Mouse (Mus musculus) forebrain, embryonic 14.5 days (tissue): ENCODE results near the gene Naaladl2. TPM values are rescaled to one million over a fixed set of nuclear protein-coding genes. Genes with fewer than 3 reads are reported as not detected.
"Not testable (repeated sequence)": the region's sequence is repeated elsewhere in the genome, so short reads cannot be mapped to it uniquely, and the experiment has no call there.

Source experiments
- ATAC-seq: fragments of 200-750 bp; cut with Nextera tagmentation; 2 replicates; pipeline ENCODE4 v1.8.0; 2017; ENCODE audit warnings: mild to moderate bottlenecking, moderate library complexity
- DNase-seq: peaks from one replicate; pipeline ENCODE4 v3.0.0-alpha.2; 2015; ENCODE audit warnings: low spot score
- H3K27ac ChIP-seq: fragments of 300-500 bp; sonication (generic); 2 replicates; pipeline ENCODE4 v1.5.1; 2014; ENCODE audit warnings: low read depth, mild to moderate bottlenecking, control low read depth, low read length, moderate library complexity
- H3K27me3 ChIP-seq: fragments of 300-500 bp; sonication (generic); replicated peaks from 2 replicates; pipeline ENCODE4 v1.6.1; 2014; ENCODE audit warnings: low read length, control low read depth, mixed read lengths; ENCODE audit not compliant: control insufficient read depth, insufficient read depth
- H3K36me3 ChIP-seq: fragments of 300-500 bp; sonication (generic); 2 replicates; pipeline ENCODE4 v1.6.1; 2014; ENCODE audit warnings: low read length, control low read depth; ENCODE audit not compliant: control insufficient read depth, insufficient read depth
- H3K4me1 ChIP-seq: fragments of 300-500 bp; sonication (generic); 2 replicates; pipeline ENCODE4 v1.6.1; 2014; ENCODE audit warnings: antibody characterized with exemption, low read length, control low read depth; ENCODE audit not compliant: control insufficient read depth, insufficient read depth
- H3K4me2 ChIP-seq: fragments of 300-500 bp; sonication (generic); 2 replicates; pipeline ENCODE4 v1.6.1; 2014; ENCODE audit warnings: mild to moderate bottlenecking, control low read depth, low read length
- H3K4me3 ChIP-seq: fragments of 300-500 bp; sonication (generic); 2 replicates; pipeline ENCODE4 v1.5.1; 2014; ENCODE audit warnings: low read depth, low read length, control low read depth
- H3K9ac ChIP-seq: fragments of 300-500 bp; sonication (generic); 2 replicates; pipeline ENCODE4 v1.6.1; 2014; ENCODE audit warnings: mild to moderate bottlenecking, low read length, control low read depth, moderate library complexity
- H3K9me3 ChIP-seq: fragments of 300-500 bp; sonication (generic); replicated peaks from 2 replicates; pipeline ENCODE4 v1.6.1; 2016; ENCODE audit warnings: low read length, control low read depth, mixed read lengths; ENCODE audit not compliant: control insufficient read depth
- WGBS: fragments of 180-500 bp; shearing (Covaris S2); extraction: QIAGEN DNeasy Blood & Tissue Kit; methylation state at CpG from one replicate; pipeline ENCODE4 v1.1.7; 2014; 5-methylcytosine and 5-hydroxymethylcytosine counted together
- polyA plus RNA-seq: library from polyadenylated mRNA; unstranded; fragments of >200 nt; fragmentation: Nextera tagmentation; extraction: Ambion mirVana; gene quantifications from 2 replicates; pipeline ENCODE4 v1.2.1, GENCODE M21; 2014

Gene Naaladl2
- polyA plus RNA-seq, 1 experiment from 2014 or later, result 0.30 TPM

DNA sequence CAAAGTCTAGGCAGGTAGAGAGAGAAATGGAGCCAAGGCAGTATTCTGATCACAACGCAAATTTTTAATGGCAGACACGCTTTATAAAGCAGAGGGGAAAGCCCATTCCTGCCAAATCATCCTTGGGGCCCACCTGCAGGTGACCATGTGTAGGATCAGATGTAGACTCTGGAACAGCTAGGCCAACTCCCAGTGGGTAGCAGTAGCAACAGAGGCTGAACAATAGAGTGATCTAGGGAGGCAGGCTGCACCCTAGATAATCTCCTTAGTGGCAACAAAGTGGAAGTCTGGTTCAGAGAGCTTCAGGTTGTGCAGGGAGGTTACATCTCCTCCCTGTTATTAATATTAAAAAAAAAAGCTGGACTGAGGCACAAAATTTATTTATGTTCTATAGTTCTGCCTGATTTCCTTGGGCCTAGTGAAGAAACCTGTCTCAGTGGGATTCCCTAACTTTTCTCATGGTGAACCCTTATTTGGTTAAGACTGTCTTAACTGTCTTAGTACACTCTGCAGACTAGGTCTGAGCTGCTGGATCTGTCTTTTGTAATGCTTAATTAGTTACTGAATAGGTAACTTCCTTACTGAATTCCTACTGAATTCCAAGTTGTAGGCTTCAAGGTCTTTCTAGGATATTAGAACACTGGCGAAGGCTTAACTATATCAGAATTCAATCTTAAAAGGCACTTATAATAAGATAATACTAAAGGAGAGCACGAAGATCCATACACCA is 992.8 kb downstream of the Naaladl2 start:
- 65% methylated on average over 4 of the region's 4 CpGs for WGBS
- H3K9me3 ChIP-seq, H3K36me3 ChIP-seq, DNase-seq, ATAC-seq, H3K4me1 ChIP-seq, H3K4me3 ChIP-seq, H3K27me3 ChIP-seq, H3K9ac ChIP-seq, H3K4me2 ChIP-seq, H3K27ac ChIP-seq: not testable (repeated sequence)

DNA sequence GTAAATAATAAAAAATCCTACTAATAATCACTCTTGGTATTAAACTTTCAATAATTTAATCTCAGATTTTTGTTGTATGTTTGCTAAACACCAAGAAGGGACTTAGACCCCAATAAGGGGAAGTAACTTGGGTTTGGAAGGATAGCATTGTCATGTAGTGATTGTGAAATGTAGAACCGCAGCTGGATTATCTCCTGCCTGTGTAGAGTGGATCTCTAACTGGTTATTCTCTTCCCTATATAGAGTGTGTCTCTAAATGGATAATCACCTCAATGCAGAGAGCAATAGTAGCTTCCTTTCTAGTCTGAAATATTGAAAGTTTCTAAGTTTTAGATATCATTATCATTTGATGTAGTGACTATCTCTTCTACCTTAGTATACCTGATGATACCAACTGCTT is 1001.3 kb downstream of the Naaladl2 start:
- Histone ChIP-seq H3K4me1 (no peaks in the 10 kb centered on the region), H3K27me3 (no peaks in the 10 kb centered on the region), H3K9me3 (no peaks in the 10 kb centered on the region), H3K27ac (no peak overlapping the region), H3K9ac (no peak overlapping the region), H3K4me3 (no peak overlapping the region), H3K4me2 (no peak overlapping the region), H3K36me3 (no peaks in the 10 kb centered on the region)
- ATAC-seq (no peak), DNase-seq (no peak)
- 90% methylated on average over 1 of the region's 1 CpGs for WGBS

GRCm38 (mm10) chr3:24138002-24138401 is 1006.1 kb downstream of the Naaladl2 start:
- H3K9me3 ChIP-seq, result no peaks in the 10 kb centered on the region
- no peak overlapping the region for H3K9ac ChIP-seq
- no peaks in the 10 kb centered on the region for H3K36me3 ChIP-seq
- 64% methylated on average over 1 of the region's 1 CpGs for WGBS
- no peak for DNase-seq
- H3K4me2 ChIP-seq, result no peak overlapping the region
- no peaks in the 10 kb centered on the region for H3K27me3 ChIP-seq
- no peaks in the 10 kb centered on the region for H3K4me1 ChIP-seq
- H3K4me3 ChIP-seq, result no peak overlapping the region
- no peak for ATAC-seq
- H3K27ac ChIP-seq, result no peak overlapping the region

DNA sequence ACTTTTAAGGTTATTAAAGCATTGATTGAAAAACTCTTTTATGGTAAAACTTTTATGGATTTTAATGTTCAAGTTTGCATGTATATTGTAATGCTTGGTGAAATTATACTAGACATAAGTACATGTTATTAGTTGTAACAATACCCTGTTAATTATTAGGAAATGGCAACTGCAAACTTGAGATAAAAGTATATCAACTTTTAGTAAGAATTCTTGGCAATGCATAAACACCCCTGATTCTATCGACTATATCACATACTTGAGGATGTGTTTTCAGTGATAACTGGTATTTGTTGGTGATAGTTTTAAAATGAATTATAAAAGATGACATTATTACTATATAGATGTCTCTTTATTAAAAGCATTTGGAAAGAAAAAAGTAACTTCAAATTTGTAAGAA is 1017.9 kb downstream of the Naaladl2 start:
- Histone ChIP-seq H3K36me3 (no peaks in the 10 kb centered on the region), H3K9ac (no peak overlapping the region), H3K4me2 (no peak overlapping the region), H3K4me1 (no peaks in the 10 kb centered on the region), H3K27me3 (no peaks in the 10 kb centered on the region), H3K27ac (no peak overlapping the region), H3K4me3 (no peak overlapping the region), H3K9me3 (no peaks in the 10 kb centered on the region)
- ATAC-seq, result no peak
- no peak for DNase-seq
- WGBS, result 89% methylated on average over 1 of the region's 1 CpGs

DNA sequence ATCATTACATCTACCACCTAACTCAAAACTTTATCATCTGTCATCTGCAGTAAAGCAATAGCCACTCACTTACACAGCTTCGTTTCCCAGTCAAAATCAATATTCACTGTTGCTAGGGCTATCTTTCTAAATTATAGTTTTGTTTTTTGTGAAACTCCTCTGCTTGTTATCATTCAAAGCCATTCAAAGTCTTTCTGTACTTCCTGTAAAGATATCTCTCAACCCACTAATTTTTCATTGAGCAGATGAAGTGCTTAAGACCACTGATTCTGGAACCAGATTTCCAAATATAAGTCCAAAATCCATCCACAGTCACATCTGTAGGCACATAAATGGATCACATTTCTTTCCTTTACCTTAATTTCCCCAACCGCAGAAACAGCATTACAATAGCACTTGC is 1020.0 kb downstream of the Naaladl2 start:
- ATAC-seq, result no peak

GRCm38 (mm10) chr3:24118136-24118535 is 1025.9 kb downstream of the Naaladl2 start:
- H3K4me1 ChIP-seq, result no peaks in the 10 kb centered on the region
- no peaks in the 10 kb centered on the region for H3K27me3 ChIP-seq
- H3K9me3 ChIP-seq, result no peaks in the 10 kb centered on the region
- H3K4me3 ChIP-seq, result no peak overlapping the region
- no peak overlapping the region for H3K27ac ChIP-seq
- ATAC-seq (no peak), DNase-seq (no peak)
- H3K36me3 ChIP-seq, result no peaks in the 10 kb centered on the region
- WGBS, result 83% methylated on average over 6 of the region's 6 CpGs
- no peak overlapping the region for H3K4me2 ChIP-seq
- H3K9ac ChIP-seq, result no peak overlapping the region

More for the DNA sequence above, 1020.0 kb downstream of the Naaladl2 start:
- Histone ChIP-seq H3K9me3 (no peaks in the 10 kb centered on the region), H3K4me3 (no peak overlapping the region), H3K36me3 (no peaks in the 10 kb centered on the region), H3K27me3 (no peaks in the 10 kb centered on the region), H3K27ac (no peak overlapping the region), H3K4me2 (no peak overlapping the region), H3K4me1 (no peaks in the 10 kb centered on the region), H3K9ac (no peak overlapping the region)
- WGBS, result 86% methylated on average over 2 of the region's 2 CpGs
- no peak for DNase-seq

- H3K9ac ChIP-seq, result no peak overlapping the region
- no peaks in the 10 kb centered on the region for H3K4me1 ChIP-seq
- no peaks in the 10 kb centered on the region for H3K36me3 ChIP-seq
- 90% methylated on average over 3 of the region's 3 CpGs for WGBS
- H3K27ac ChIP-seq, result no peak overlapping the region
- DNase-seq (no peak), ATAC-seq (no peak)
- no peak overlapping the region for H3K4me3 ChIP-seq
- H3K27me3 ChIP-seq, result no peaks in the 10 kb centered on the region
- H3K9me3 ChIP-seq, result no peaks in the 10 kb centered on the region
- no peak overlapping the region for H3K4me2 ChIP-seq
Observed at GRCm38 (mm10) chr3:24114849-24115248, 1029.2 kb downstream of the Naaladl2 start.

DNA sequence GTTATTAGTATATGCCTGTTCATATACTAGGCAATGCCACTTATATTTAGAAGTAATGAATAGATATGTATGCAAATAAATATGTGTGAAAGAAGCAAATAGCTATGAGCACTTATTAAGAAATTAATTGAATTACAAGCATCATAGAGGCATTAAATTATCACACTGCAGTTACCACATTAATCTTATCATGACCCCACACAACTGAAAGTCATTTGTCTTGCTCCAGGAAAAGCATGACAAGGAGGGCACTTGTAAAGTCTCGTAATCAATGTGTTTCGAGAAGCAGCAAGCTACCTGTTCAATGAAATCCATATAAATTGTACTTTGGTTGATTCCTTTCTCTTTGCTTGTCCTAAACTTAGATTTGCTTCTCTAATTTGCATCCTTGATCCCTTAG is 1030.7 kb downstream of the Naaladl2 start:
- 90% methylated on average over 2 of the region's 2 CpGs for WGBS
- H3K9ac ChIP-seq, result no peak overlapping the region

GRCm38 (mm10) chr3:24106391-24106790 is 1037.7 kb downstream of the Naaladl2 start:
- Histone ChIP-seq H3K36me3 (no peaks in the 10 kb centered on the region), H3K9ac (no peak overlapping the region), H3K27ac (no peak overlapping the region), H3K27me3 (no peaks in the 10 kb centered on the region), H3K4me1 (no peaks in the 10 kb centered on the region), H3K4me3 (no peak overlapping the region), H3K9me3 (no peaks in the 10 kb centered on the region), H3K4me2 (no peak overlapping the region)
- DNase-seq (no peak), ATAC-seq (no peak)
- 96% methylated on average over 1 of the region's 1 CpGs for WGBS

More for the DNA sequence above, 1030.7 kb downstream of the Naaladl2 start:
- H3K4me2 ChIP-seq, result no peak overlapping the region
- H3K27ac ChIP-seq, result no peak overlapping the region
- no peaks in the 10 kb centered on the region for H3K9me3 ChIP-seq
- no peaks in the 10 kb centered on the region for H3K36me3 ChIP-seq
- no peak overlapping the region for H3K4me3 ChIP-seq
- ATAC-seq, result no peak
- H3K27me3 ChIP-seq, result no peaks in the 10 kb centered on the region
- no peak for DNase-seq
- no peaks in the 10 kb centered on the region for H3K4me1 ChIP-seq
